Mouse (Mus musculus): ENCODE data around the gene Stk36. TPM values are rescaled to one million over a fixed set of nuclear protein-coding genes. Genes with fewer than 3 reads are reported as not detected.

Gene Stk36
- polyA plus RNA-seq (2015; fragmentation: Nextera tagmentation; extraction: Ambion mirVana): 1.1 and 1.3 TPM in 2 replicates

DNA sequence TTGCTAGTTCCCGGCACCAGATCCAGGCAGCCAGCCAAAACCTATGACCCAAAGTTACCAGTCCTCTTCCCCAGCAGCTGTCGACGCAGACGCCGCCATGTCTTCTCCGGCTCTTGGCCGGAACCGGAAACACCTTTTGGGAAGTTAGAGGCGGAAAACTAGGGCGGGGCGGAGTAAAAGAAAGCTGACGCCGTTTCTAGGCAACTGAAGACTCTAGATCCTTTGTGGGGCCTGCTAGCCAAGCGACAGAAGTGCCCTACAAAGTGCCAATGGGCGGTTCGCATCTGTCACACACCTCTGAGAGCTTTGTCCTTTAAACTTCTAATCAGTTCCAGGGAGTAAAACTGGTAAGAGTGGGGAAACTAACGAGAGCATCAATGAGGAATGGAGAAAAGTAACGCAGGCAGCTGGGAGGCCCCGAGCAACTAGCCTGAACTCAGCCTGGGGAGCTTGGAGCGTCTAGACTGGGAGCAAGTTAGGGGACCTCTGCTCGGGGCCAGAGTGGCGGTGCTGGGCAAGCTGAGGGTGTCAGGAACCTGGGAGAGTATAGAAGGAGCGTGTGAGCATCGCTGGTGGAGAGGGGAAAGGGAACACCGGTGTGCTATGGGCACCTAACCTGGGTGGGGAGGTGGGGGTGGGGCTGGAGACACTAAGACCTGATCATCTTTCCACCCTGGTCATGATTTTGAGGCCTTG lies at the start of gene Stk36, which contains the start of gene Rnf25:
TSS of gene Stk36 (plus strand) at position 179 of the 696 bp plus-strand sequence.
TSS of gene Rnf25 (minus strand) at position 131 of the 696 bp plus-strand sequence.
- no peak for TF ChIP-seq CTCF (IDR thresholded peaks at IDR 0.05; ENCODE audit: low read depth)
- Histone ChIP-seq H3K4me2 (replicated peaks; ENCODE audit: low read depth) (peak within 1 kb of the TSS; percentile 84), H3K9ac (ENCODE audit: low read length) (peak within 1 kb of the TSS; percentile 81), H3K9me3 (ENCODE audit: control insufficient read depth, low read length) (no peaks in the 10 kb centered on the region), H3K27me3 (ENCODE audit: control insufficient read depth, insufficient read depth, low read length) (no peaks in the 10 kb centered on the region), H3K4me1 (replicated peaks; ENCODE audit: control insufficient read depth, insufficient read depth) (no peaks in the 10 kb centered on the region; the same call in 1 of the 2 replicates), H3K4me3 (ENCODE audit: low read depth, low read length) (peak within 1 kb of the TSS; percentile 61), H3K36me3 (ENCODE audit: control insufficient read depth, insufficient read depth, low read length) (peaks cover 6% of the 10 kb centered on the region), H3K27ac (replicated peaks) (peak within 1 kb of the TSS; percentile 74)
- ATAC-seq (ENCODE audit: low FRiP score, low TSS enrichment) (peak; percentile 84), DNase-seq (ENCODE audit: low spot score) (peak; percentile 87)
- 8% methylated on average over 25 of the region's 25 CpGs for WGBS

- H3K27ac ChIP-seq (replicated peaks): no peak overlapping the region
- H3K4me3 ChIP-seq (ENCODE audit: low read depth, low read length): no peak overlapping the region
- no peaks in the 10 kb centered on the region for H3K27me3 ChIP-seq (ENCODE audit: control insufficient read depth, insufficient read depth, low read length)
- no peaks in the 10 kb centered on the region for H3K4me1 ChIP-seq (replicated peaks; ENCODE audit: control insufficient read depth, insufficient read depth)
- H3K36me3 ChIP-seq (ENCODE audit: control insufficient read depth, insufficient read depth, low read length): no peaks in the 10 kb centered on the region
- ATAC-seq (ENCODE audit: low FRiP score, low TSS enrichment) (no peak), DNase-seq (ENCODE audit: low spot score) (no peak)
- H3K9ac ChIP-seq (ENCODE audit: low read length): no peak overlapping the region
- H3K9me3 ChIP-seq (ENCODE audit: control insufficient read depth, low read length): no peaks in the 10 kb centered on the region
- no peak for TF ChIP-seq EP300 (optimal IDR thresholded peaks at IDR 0.05)
- no peak for TF ChIP-seq CTCF (IDR thresholded peaks at IDR 0.05; ENCODE audit: low read depth)
- 81% methylated on average over 5 of the region's 5 CpGs for WGBS
- no peak overlapping the region for H3K4me2 ChIP-seq (replicated peaks; ENCODE audit: low read depth)
These were observed 42.2 kb upstream of the Stk36 start for GRCm38 (mm10) chr1:74559061-74559460.

DNA sequence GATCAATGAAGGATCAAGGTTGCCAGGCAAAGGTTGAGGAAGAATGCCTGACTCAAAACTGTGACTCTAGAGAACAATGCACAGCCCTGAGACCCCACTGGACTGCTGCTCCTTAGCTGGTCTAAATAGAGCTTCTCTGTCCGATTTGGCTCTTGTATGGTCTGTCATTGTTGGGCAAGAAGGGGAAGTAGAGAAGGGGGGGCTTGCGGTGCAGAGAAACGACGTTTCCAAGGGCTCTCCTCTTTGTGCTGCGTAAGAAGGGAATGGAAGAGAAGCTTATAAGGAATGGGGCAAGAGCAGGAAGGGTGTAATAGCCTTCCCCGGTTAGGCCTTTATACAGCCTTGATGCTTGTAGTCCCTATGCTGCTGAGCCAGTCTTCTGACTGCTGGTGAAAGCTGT lies 35.4 kb upstream of the Stk36 start:
- Histone ChIP-seq H3K27ac (replicated peaks) (no peak overlapping the region), H3K4me1 (replicated peaks; ENCODE audit: control insufficient read depth, insufficient read depth) (no peaks in the 10 kb centered on the region), H3K9me3 (ENCODE audit: control insufficient read depth, low read length) (no peaks in the 10 kb centered on the region), H3K4me3 (ENCODE audit: low read depth, low read length) (no peak overlapping the region), H3K4me2 (replicated peaks; ENCODE audit: low read depth) (no peak overlapping the region), H3K27me3 (ENCODE audit: control insufficient read depth, insufficient read depth, low read length) (no peaks in the 10 kb centered on the region), H3K36me3 (ENCODE audit: control insufficient read depth, insufficient read depth, low read length) (peaks cover 40% of the 10 kb centered on the region), H3K9ac (ENCODE audit: low read length) (no peak overlapping the region)
- DNase-seq (ENCODE audit: low spot score) (no peak), ATAC-seq (ENCODE audit: low FRiP score, low TSS enrichment) (no peak)
- WGBS: 90% methylated on average over 6 of the region's 6 CpGs
- TF ChIP-seq EP300 (optimal IDR thresholded peaks at IDR 0.05): no peak
- TF ChIP-seq CTCF (IDR thresholded peaks at IDR 0.05; ENCODE audit: low read depth): no peak

GRCm38 (mm10) chr1:74569739-74570719 lies 31.2 kb upstream of the Stk36 start:
- no peak overlapping the region for H3K9ac ChIP-seq (ENCODE audit: low read length)
- no peak overlapping the region for H3K4me3 ChIP-seq (ENCODE audit: low read depth, low read length)
- H3K27ac ChIP-seq (replicated peaks): no peak overlapping the region
- WGBS: 91% methylated on average over 29 of the region's 29 CpGs
- no peak for TF ChIP-seq EP300 (optimal IDR thresholded peaks at IDR 0.05)
- no peaks in the 10 kb centered on the region for H3K4me1 ChIP-seq (replicated peaks; ENCODE audit: control insufficient read depth, insufficient read depth)
- H3K36me3 ChIP-seq (ENCODE audit: control insufficient read depth, insufficient read depth, low read length): peaks cover 54% of the 10 kb centered on the region
- no peak overlapping the region for H3K4me2 ChIP-seq (replicated peaks; ENCODE audit: low read depth)
- H3K9me3 ChIP-seq (ENCODE audit: control insufficient read depth, low read length): no peaks in the 10 kb centered on the region
- ATAC-seq (ENCODE audit: low FRiP score, low TSS enrichment) (no peak), DNase-seq (ENCODE audit: low spot score) (no peak)
- no peaks in the 10 kb centered on the region for H3K27me3 ChIP-seq (ENCODE audit: control insufficient read depth, insufficient read depth, low read length)

DNA sequence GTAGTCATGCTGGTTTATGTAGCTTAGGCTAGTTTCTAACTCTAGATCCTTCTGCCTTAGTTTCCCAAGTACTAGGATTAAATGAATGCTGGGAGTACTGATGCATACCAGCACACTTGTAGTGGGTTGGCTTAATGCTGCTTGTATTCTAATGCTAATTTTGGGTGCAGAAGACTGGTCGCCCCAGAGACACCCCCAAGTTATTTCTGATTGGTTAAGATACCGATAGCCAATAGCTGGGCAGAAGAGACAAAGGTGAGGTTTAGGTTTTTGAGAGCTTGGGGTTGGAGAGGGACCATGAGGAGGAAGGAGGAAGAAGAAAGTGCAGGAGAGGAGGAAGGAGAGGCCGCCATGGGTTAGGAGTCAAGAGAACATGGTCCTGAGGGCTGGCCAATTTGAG lies 18.6 kb upstream of the Stk36 start:
- Histone ChIP-seq H3K36me3 (ENCODE audit: control insufficient read depth, insufficient read depth, low read length) (peaks cover 10% of the 10 kb centered on the region), H3K4me1 (replicated peaks; ENCODE audit: control insufficient read depth, insufficient read depth) (no peaks in the 10 kb centered on the region), H3K27ac (replicated peaks) (no peak overlapping the region), H3K4me2 (replicated peaks; ENCODE audit: low read depth) (no peak overlapping the region), H3K9me3 (ENCODE audit: control insufficient read depth, low read length) (no peaks in the 10 kb centered on the region), H3K27me3 (ENCODE audit: control insufficient read depth, insufficient read depth, low read length) (no peaks in the 10 kb centered on the region), H3K4me3 (ENCODE audit: low read depth, low read length) (no peak overlapping the region), H3K9ac (ENCODE audit: low read length) (no peak overlapping the region)
- WGBS: 80% methylated on average over 3 of the region's 3 CpGs
- TF ChIP-seq CTCF (IDR thresholded peaks at IDR 0.05; ENCODE audit: low read depth) (no peak), EP300 (optimal IDR thresholded peaks at IDR 0.05) (no peak)
- no peak for DNase-seq (ENCODE audit: low spot score)
- no peak for ATAC-seq (ENCODE audit: low FRiP score, low TSS enrichment)

Data from stomach, postnatal 0 days (tissue).